Mouse (Mus musculus) limb, embryonic 14.5 days (tissue): ENCODE results near the gene Nacad. TPM values are rescaled to one million over a fixed set of nuclear protein-coding genes. Genes with fewer than 3 reads are reported as not detected.

Experiments
- ATAC-seq: fragments of 200-750 bp; cut with Nextera tagmentation; 2 replicates; pipeline ENCODE4 v1.8.0; 2017; ENCODE audit warnings: low read depth, moderate number of reproducible peaks, moderate TSS enrichment; ENCODE audit not compliant: low FRiP score
- DNase-seq: peaks from one replicate; pipeline ENCODE4 v3.0.0-alpha.2; 2015; ENCODE audit warnings: low spot score
- H3K27ac ChIP-seq: fragments of 300-500 bp; sonication (generic); replicated peaks from 2 replicates; pipeline ENCODE4 v1.5.1; 2014; ENCODE audit warnings: low read depth, mild to moderate bottlenecking, low read length, moderate library complexity, mixed read lengths
- H3K27me3 ChIP-seq: fragments of 300-500 bp; sonication (generic); 2 replicates; pipeline ENCODE4 v1.6.1; 2014; ENCODE audit warnings: low read length, mixed read lengths; ENCODE audit not compliant: control insufficient read depth, insufficient read depth
- H3K36me3 ChIP-seq: fragments of 300-500 bp; sonication (generic); 2 replicates; pipeline ENCODE4 v1.6.1; 2014; ENCODE audit warnings: mild to moderate bottlenecking, low read length, moderate library complexity, mixed read lengths; ENCODE audit not compliant: control insufficient read depth, insufficient read depth
- H3K4me1 ChIP-seq: fragments of 300-500 bp; sonication (generic); 2 replicates; pipeline ENCODE4 v1.6.1; 2014; ENCODE audit warnings: antibody characterized with exemption, low read length, mixed read lengths; ENCODE audit not compliant: control insufficient read depth, insufficient read depth
- H3K4me2 ChIP-seq: fragments of 300-500 bp; sonication (generic); replicated peaks from 2 replicates; pipeline ENCODE4 v1.6.1; 2014; ENCODE audit warnings: low read depth, mild to moderate bottlenecking, low read length, moderate library complexity; ENCODE audit not compliant: severe bottlenecking
- H3K4me3 ChIP-seq: fragments of 300-500 bp; sonication (generic); replicated peaks from 2 replicates; pipeline ENCODE4 v1.5.1; 2014; ENCODE audit warnings: low read length
- H3K9ac ChIP-seq: fragments of 300-500 bp; sonication (generic); 2 replicates; pipeline ENCODE4 v1.6.1; 2014; ENCODE audit warnings: mild to moderate bottlenecking, low read depth, low read length, moderate library complexity; ENCODE audit not compliant: severe bottlenecking
- H3K9me3 ChIP-seq: fragments of 300-500 bp; sonication (generic); 2 replicates; pipeline ENCODE4 v1.6.1; 2016; ENCODE audit warnings: low read length; ENCODE audit not compliant: control insufficient read depth
- POLR2A ChIP-seq: fragments of 200-500 bp; IDR thresholded peaks from 2 replicates; pipeline ENCODE4 v1.8.0; 2012; ENCODE audit warnings: inconsistent platforms, mild to moderate bottlenecking, moderate library complexity, borderline replicate concordance; ENCODE audit not compliant: insufficient read depth, insufficient read length; ENCODE audit errors: extremely low read depth
- WGBS: fragments of 180-500 bp; shearing (Covaris S2); extraction: QIAGEN DNeasy Blood & Tissue Kit; methylation state at CpG from one replicate; pipeline ENCODE4 v1.1.7; 2014; 5-methylcytosine and 5-hydroxymethylcytosine counted together
- polyA plus RNA-seq, 2 experiments: library from polyadenylated mRNA; depleted of rRNA in 1 of 2; stranded (reverse) in 1 of 2; unstranded in 1 of 2; fragments of >200 nt; fragmentation: Nextera tagmentation in 1 of 2; extraction: Ambion mirVana in 1 of 2; gene quantifications; 2 replicates each; pipeline versions ENCODE4 v1.2.1 to v1.2.3; 2012 to 2014

Gene Nacad
- polyA plus RNA-seq, 2 experiments: 0.89 to 2.0 TPM

GRCm38 (mm10) chr11:6627731-6628130 lies 21.9 kb upstream of the Nacad start:
- peaks cover 4% of the 10 kb centered on the region; the same call in 1 of the 2 replicates for H3K9me3 ChIP-seq
- H3K9ac ChIP-seq: no peak overlapping the region
- H3K27ac ChIP-seq: no peak overlapping the region
- TF ChIP-seq POLR2A: no peak
- 94% methylated on average over 4 of the region's 4 CpGs for WGBS
- H3K4me2 ChIP-seq: no peak overlapping the region
- peaks cover 20% of the 10 kb centered on the region for H3K36me3 ChIP-seq
- no peak for DNase-seq
- H3K27me3 ChIP-seq: no peaks in the 10 kb centered on the region
- H3K4me1 ChIP-seq: peaks cover 13% of the 10 kb centered on the region
- H3K4me3 ChIP-seq: no peak overlapping the region
- ATAC-seq: no peak

GRCm38 (mm10) chr11:6626388-6626772 lies 20.5 kb upstream of the Nacad start:
- H3K9me3 ChIP-seq: no peaks in the 10 kb centered on the region

GRCm38 (mm10) chr11:6625478-6626387 lies 19.9 kb upstream of the Nacad start, which contains the start of gene Tbrg4:
TSS of gene Tbrg4 (minus strand) at chr11:6626067.
- Histone ChIP-seq H3K27ac (peak within 1 kb of the TSS; percentile 83), H3K4me2 (peak within 1 kb of the TSS; percentile 78), H3K4me3 (peak within 1 kb of the TSS; percentile 66), H3K4me1 (peaks cover 13% of the 10 kb centered on the region), H3K9me3 (no peaks in the 10 kb centered on the region), H3K27me3 (no peaks in the 10 kb centered on the region), H3K36me3 (peaks cover 39% of the 10 kb centered on the region), H3K9ac (peak within 1 kb of the TSS; percentile 70)
- peak; percentile 95 for DNase-seq
- TF ChIP-seq POLR2A: peak; percentile 89; the same call in 1 of the 2 replicates
- peak; percentile 96 for ATAC-seq
- WGBS: under 1% methylated on average over 60 of the region's 66 CpGs

More at GRCm38 (mm10) chr11:6626388-6626772, 20.5 kb upstream of the Nacad start:
- H3K9ac ChIP-seq: peak overlapping the region; percentile 70
- peak overlapping the region; percentile 68 for H3K4me2 ChIP-seq
- 13% methylated on average over 16 of the region's 16 CpGs for WGBS
- H3K27ac ChIP-seq: peak overlapping the region; percentile 83
- peak; percentile 9; the same call in 1 of the 2 replicates for ATAC-seq
- no peak for DNase-seq
- TF ChIP-seq POLR2A: no peak
- peak overlapping the region; percentile 66 for H3K4me3 ChIP-seq
- H3K4me1 ChIP-seq: peaks cover 13% of the 10 kb centered on the region
- H3K27me3 ChIP-seq: no peaks in the 10 kb centered on the region
- H3K36me3 ChIP-seq: peaks cover 33% of the 10 kb centered on the region

GRCm38 (mm10) chr11:6624619-6625382 lies 18.9 kb upstream of the Nacad start:
- Histone ChIP-seq H3K4me3 (peak overlapping the region; percentile 66), H3K27me3 (no peaks in the 10 kb centered on the region), H3K4me1 (peaks cover 13% of the 10 kb centered on the region), H3K9ac (peak overlapping the region; percentile 70; the same call in 1 of the 2 replicates), H3K27ac (no peak overlapping the region), H3K36me3 (peaks cover 48% of the 10 kb centered on the region), H3K9me3 (no peaks in the 10 kb centered on the region), H3K4me2 (peak overlapping the region; percentile 78)
- DNase-seq (no peak), ATAC-seq (no peak)
- TF ChIP-seq POLR2A: no peak
- WGBS: 68% methylated on average over 14 of the region's 14 CpGs

GRCm38 (mm10) chr11:6623704-6624103 lies 17.9 kb upstream of the Nacad start:
- TF ChIP-seq POLR2A: no peak
- Histone ChIP-seq H3K36me3 (peaks cover 59% of the 10 kb centered on the region), H3K4me1 (peaks cover 13% of the 10 kb centered on the region), H3K27me3 (no peaks in the 10 kb centered on the region), H3K9ac (peak overlapping the region; percentile 12; the same call in 1 of the 2 replicates), H3K4me2 (no peak overlapping the region), H3K27ac (no peak overlapping the region), H3K4me3 (no peak overlapping the region), H3K9me3 (no peaks in the 10 kb centered on the region)
- no peak for ATAC-seq
- DNase-seq: no peak
- WGBS: 94% methylated on average over 10 of the region's 10 CpGs
